Mouse (Mus musculus): Measurements from ENCODE around the gene Tmem52.

GRCm38 (mm10) chr4:155471406-155471805, 2.5 kb downstream of the Tmem52 start:
- TF ChIP-seq USF2 (IDR thresholded peaks at IDR 0.05; ENCODE audit: borderline replicate concordance in 1 of 2, insufficient read depth in 1 of 2, low read depth in 1 of 2, low read length in 2 of 2) = no peak
- TF ChIP-seq MEF2A (IDR thresholded peaks at IDR 0.05; ENCODE audit: extremely low read depth, insufficient replicate concordance, low read depth, low read length, poor library complexity, severe bottlenecking) = no peak
- no peak for TF ChIP-seq EP300 (IDR thresholded peaks at IDR 0.05; ENCODE audit: low read depth in 1 of 2, low read length in 2 of 2)
- no peak for TF ChIP-seq TAL1 (IDR thresholded peaks at IDR 0.05; ENCODE audit: low read length)
- no peak for TF ChIP-seq POLR2A (IDR thresholded peaks at IDR 0.05; ENCODE audit: control insufficient read depth in 1 of 2, insufficient read depth in 1 of 2, low read depth in 1 of 2, low read length in 2 of 2, poor library complexity in 1 of 2)
- no peak for TF ChIP-seq ZMIZ1 (IDR thresholded peaks at IDR 0.05; ENCODE audit: low read depth, low read length)
- TF ChIP-seq CTCF (IDR thresholded peaks at IDR 0.05 in 2 of 3, conservative IDR thresholded peaks at IDR 0.05 in 1 of 3; ENCODE audit: control insufficient read depth in 1 of 3, insufficient read depth in 1 of 3, low read depth in 2 of 3, low read length in 3 of 3, poor library complexity in 1 of 3, severe bottlenecking in 1 of 3) = no peak
- no peak for TF ChIP-seq KAT2A (conservative IDR thresholded peaks at IDR 0.05; ENCODE audit: low read depth, low read length)

Measured in MEL (cell line).